Mouse (Mus musculus) liver, postnatal 0 days (tissue): Measurements from ENCODE around the gene Rrp8. TPM values are rescaled to one million over a fixed set of nuclear protein-coding genes. Genes with fewer than 3 reads are reported as not detected.

Source experiments
- ATAC-seq: fragments of 200-750 bp; cut with Nextera tagmentation; 2 replicates; pipeline ENCODE4 v1.8.0; 2017; ENCODE audit warnings: mild to moderate bottlenecking, moderate library complexity
- DNase-seq: peaks from one replicate; pipeline ENCODE4 v3.0.0-alpha.2; 2016
- H3K27ac ChIP-seq: fragments of 300-500 bp; sonication (generic); 2 replicates; pipeline ENCODE4 v1.5.1; 2014; ENCODE audit warnings: antibody characterized with exemption, moderate library complexity, mild to moderate bottlenecking, low read depth
- H3K27me3 ChIP-seq: fragments of 300-500 bp; sonication (generic); 2 replicates; pipeline ENCODE4 v1.6.1; 2014; ENCODE audit warnings: low read length, control low read depth, mixed read lengths; ENCODE audit not compliant: insufficient read depth
- H3K36me3 ChIP-seq: fragments of 300-500 bp; sonication (generic); replicated peaks from 2 replicates; pipeline ENCODE4 v1.6.1; 2014; ENCODE audit warnings: mild to moderate bottlenecking, control low read depth, low read length, moderate library complexity, mixed read lengths; ENCODE audit not compliant: insufficient read depth
- H3K4me1 ChIP-seq: fragments of 300-500 bp; sonication (generic); 2 replicates; pipeline ENCODE4 v1.6.1; 2014; ENCODE audit warnings: antibody characterized with exemption, mild to moderate bottlenecking, control low read depth; ENCODE audit not compliant: insufficient read depth
- H3K4me2 ChIP-seq: fragments of 300-500 bp; sonication (generic); 2 replicates; pipeline ENCODE4 v1.6.1; 2014; ENCODE audit warnings: low read depth, mild to moderate bottlenecking, low read length, moderate library complexity, mixed read lengths
- H3K4me3 ChIP-seq: fragments of 300-500 bp; sonication (generic); 2 replicates; pipeline ENCODE4 v1.5.1; 2014; ENCODE audit warnings: low read depth, low read length
- H3K9ac ChIP-seq: fragments of 300-500 bp; sonication (generic); replicated peaks from 2 replicates; pipeline ENCODE4 v1.6.1; 2014; ENCODE audit warnings: mild to moderate bottlenecking, moderate library complexity
- H3K9me3 ChIP-seq: fragments of 300-500 bp; sonication (generic); 2 replicates; pipeline ENCODE4 v1.6.1; 2016; ENCODE audit warnings: mild to moderate bottlenecking, control low read depth, low read length, mixed read lengths
- CTCF ChIP-seq: sonication (generic); IDR thresholded peaks from 2 replicates; pipeline ENCODE4 v1.5.1; 2016; ENCODE audit warnings: antibody characterized with exemption, low read depth
- EP300 ChIP-seq: IDR thresholded peaks from 2 replicates; pipeline ENCODE4 v1.6.1; 2016; ENCODE audit warnings: antibody characterized with exemption, low read depth, mild to moderate bottlenecking
- WGBS: fragments of 180-500 bp; shearing (Covaris S2); extraction: QIAGEN DNeasy Blood & Tissue Kit; methylation state at CpG from one replicate; pipeline ENCODE4 v1.1.7; 2014; ENCODE audit not compliant: insufficient replicate concordance; 5-methylcytosine and 5-hydroxymethylcytosine counted together
- polyA plus RNA-seq: library from polyadenylated mRNA; unstranded; fragments of >200 nt; fragmentation: Nextera tagmentation; extraction: Ambion mirVana; gene quantifications from 2 replicates; pipeline ENCODE4 v1.2.1, GENCODE M21; 2015

Gene Rrp8
- polyA plus RNA-seq, 1 experiment from 2014 or later: 11.6 TPM

- Histone ChIP-seq H3K27ac (no peak overlapping the region), H3K36me3 (peaks cover 36% of the 10 kb centered on the region), H3K4me3 (no peak overlapping the region), H3K9me3 (no peaks in the 10 kb centered on the region), H3K4me1 (peaks cover 29% of the 10 kb centered on the region), H3K27me3 (no peaks in the 10 kb centered on the region), H3K9ac (no peak overlapping the region), H3K4me2 (no peak overlapping the region)
- ATAC-seq: no peak
- no peak for DNase-seq
- WGBS: 92% methylated on average over 9 of the region's 9 CpGs
- no peak for TF ChIP-seq CTCF
- TF ChIP-seq EP300: no peak
These were observed 4.8 kb upstream of the Rrp8 start for GRCm38 (mm10) chr7:105741978-105742377.

- Histone ChIP-seq H3K4me3 (no peak overlapping the region), H3K4me1 (peaks cover 29% of the 10 kb centered on the region), H3K9ac (no peak overlapping the region), H3K36me3 (peaks cover 26% of the 10 kb centered on the region), H3K4me2 (no peak overlapping the region), H3K27ac (no peak overlapping the region), H3K9me3 (no peaks in the 10 kb centered on the region), H3K27me3 (no peaks in the 10 kb centered on the region)
- DNase-seq (no peak), ATAC-seq (no peak)
- WGBS: 87% methylated on average over 6 of the region's 6 CpGs
- TF ChIP-seq CTCF (no peak), EP300 (no peak)
These were observed 3.7 kb upstream of the Rrp8 start for GRCm38 (mm10) chr7:105740851-105741250.

- H3K4me2 ChIP-seq: no peak overlapping the region
- no peak for TF ChIP-seq EP300
- DNase-seq (no peak), ATAC-seq (no peak)
- peaks cover 29% of the 10 kb centered on the region for H3K4me1 ChIP-seq
- 92% methylated on average over 13 of the region's 13 CpGs for WGBS
- H3K27me3 ChIP-seq: no peaks in the 10 kb centered on the region
- H3K4me3 ChIP-seq: no peak overlapping the region
- H3K9me3 ChIP-seq: no peaks in the 10 kb centered on the region
- H3K9ac ChIP-seq: no peak overlapping the region
- peaks cover 26% of the 10 kb centered on the region for H3K36me3 ChIP-seq
- H3K27ac ChIP-seq: no peak overlapping the region
These were observed 3.1 kb upstream of the Rrp8 start for GRCm38 (mm10) chr7:105740089-105740795.

GRCm38 (mm10) chr7:105738948-105739347 lies 1.8 kb upstream of the Rrp8 start:
- H3K4me1 ChIP-seq: peaks cover 29% of the 10 kb centered on the region
- 43% methylated on average over 3 of the region's 3 CpGs for WGBS

GRCm38 (mm10) chr7:105738286-105738685 lies 1.1 kb upstream of the Rrp8 start:
- no peaks in the 10 kb centered on the region for H3K9me3 ChIP-seq
- TF ChIP-seq CTCF (no peak), EP300 (no peak)
- WGBS: 52% methylated on average over 2 of the region's 2 CpGs
- peak overlapping the region; percentile 98 for H3K4me2 ChIP-seq
- peak overlapping the region; percentile 94 for H3K4me3 ChIP-seq
- H3K27ac ChIP-seq: peak overlapping the region; percentile 97; the same call in 1 of the 2 replicates
- H3K9ac ChIP-seq: peak overlapping the region; percentile 2; the same call in 1 of the 2 replicates
- no peak for DNase-seq
- no peak for ATAC-seq
- H3K27me3 ChIP-seq: no peaks in the 10 kb centered on the region
- peaks cover 43% of the 10 kb centered on the region for H3K36me3 ChIP-seq
- peaks cover 27% of the 10 kb centered on the region for H3K4me1 ChIP-seq

More at GRCm38 (mm10) chr7:105738948-105739347, 1.8 kb upstream of the Rrp8 start:
- Histone ChIP-seq H3K4me3 (peak overlapping the region; percentile 2; the same call in 1 of the 2 replicates), H3K4me2 (peak overlapping the region; percentile 98), H3K9me3 (no peaks in the 10 kb centered on the region), H3K36me3 (peaks cover 36% of the 10 kb centered on the region), H3K27me3 (no peaks in the 10 kb centered on the region), H3K9ac (0 out of 2 replicates have a peak overlapping the region, but pooled peaks have one; percentile 2), H3K27ac (peak overlapping the region; percentile 64)
- ATAC-seq (no peak), DNase-seq (peak; percentile 59)
- no peak for TF ChIP-seq CTCF
- TF ChIP-seq EP300: peak; percentile 27; the same call in 1 of the 2 replicates

- Histone ChIP-seq H3K27ac (peak overlapping the region; percentile 97), H3K9me3 (no peaks in the 10 kb centered on the region), H3K36me3 (peaks cover 49% of the 10 kb centered on the region), H3K27me3 (no peaks in the 10 kb centered on the region), H3K4me3 (peak overlapping the region; percentile 94), H3K4me2 (peak overlapping the region; percentile 98), H3K4me1 (peaks cover 22% of the 10 kb centered on the region), H3K9ac (peak overlapping the region; percentile 96)
- ATAC-seq (no peak), DNase-seq (no peak)
- no peak for TF ChIP-seq EP300
- TF ChIP-seq CTCF: no peak
- WGBS: 25% methylated on average over 3 of the region's 3 CpGs
These were observed 463 bp upstream of the Rrp8 start for GRCm38 (mm10) chr7:105737648-105738047.
